Mouse (Mus musculus) gastrocnemius, adult 2 months (tissue): ENCODE measurements around the gene Mdn1. TPM values are rescaled to one million over a fixed set of nuclear protein-coding genes. Genes with fewer than 3 reads are reported as not detected.
A peak's percentile ranks its signal among the peaks of the same experiment; 100 is the strongest.

ENCODE experiments used
- DNase-seq: peaks from one replicate; pipeline ENCODE4 v3.0.0; 2022
- H3K27ac ChIP-seq: fragments of 200-600 bp; 2 replicates; pipeline ENCODE4 v1.8.1; 2022; ENCODE audit warnings: mild to moderate bottlenecking
- H3K4me3 ChIP-seq: fragments of 200-600 bp; 2 replicates; pipeline ENCODE4 v1.8.1; 2022; ENCODE audit warnings: mild to moderate bottlenecking, moderate library complexity
- CTCF ChIP-seq: fragments of 200-600 bp; IDR thresholded peaks from 2 replicates; pipeline ENCODE4 v1.8.1; 2022; ENCODE audit warnings: antibody characterized with exemption, mild to moderate bottlenecking, moderate library complexity
- intact Hi-C: fragments of 180-260 bp; cut with DNase I; formaldehyde crosslinking; loops from one replicate; pipeline ENCODE4 v1.15.1; 2025
- total RNA-seq, 2 experiments: library from RNA; stranded (reverse); gene quantifications; 2 replicates each; pipeline ENCODE4 v1.2.3; 2021

Mdn1 gene
- total RNA-seq, 2 experiments from 2014 or later, result 6.1 to 8.6 TPM

- TF ChIP-seq CTCF, result no peak
- no peak overlapping the region for H3K4me3 ChIP-seq
These were observed 26.2 kb downstream of the Mdn1 start for GRCm38 (mm10) chr4:32683061-32683582.

GRCm38 (mm10) chr4:32717733-32718132 is 60.8 kb downstream of the Mdn1 start:
- no peak overlapping the region for H3K27ac ChIP-seq
- no peak for DNase-seq
- no peak for TF ChIP-seq CTCF
- intact Hi-C loops, result no loop called here
- no peak overlapping the region for H3K4me3 ChIP-seq

More at GRCm38 (mm10) chr4:32683061-32683582, 26.2 kb downstream of the Mdn1 start:
- H3K27ac ChIP-seq, result no peak overlapping the region
- intact Hi-C loops, result no loop called here
- DNase-seq, result no peak

DNA sequence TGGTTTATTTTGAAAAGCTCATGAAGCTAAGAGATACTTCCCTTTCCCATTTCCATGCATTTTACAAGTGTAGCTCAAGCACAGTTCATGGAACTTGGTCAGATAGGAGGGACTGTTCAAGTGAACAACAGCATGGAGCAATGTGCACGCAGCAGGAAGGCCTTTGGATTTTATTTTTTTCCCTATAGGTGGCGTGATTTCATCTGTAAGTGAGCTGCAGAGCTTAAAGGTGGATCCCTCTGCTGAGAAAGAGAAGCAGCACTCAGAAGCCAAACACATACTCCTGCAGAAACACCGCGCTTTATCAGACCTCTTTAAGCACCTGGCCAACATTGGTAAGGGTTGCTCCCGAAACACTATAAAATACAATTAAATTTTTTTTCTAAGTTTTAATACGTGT is 88.5 kb downstream of the Mdn1 start:
- DNase-seq, result no peak
- peak; percentile 39 for TF ChIP-seq CTCF
- Histone ChIP-seq H3K4me3 (no peak overlapping the region), H3K27ac (no peak overlapping the region)
- intact Hi-C loops, result loop anchor here (10.0 kb wide), 1 partner anchor 279 kb away; no protein-coding TSS in a partner anchor

- Histone ChIP-seq H3K27ac (no peak overlapping the region), H3K4me3 (no peak overlapping the region)
- TF ChIP-seq CTCF, result no peak
- DNase-seq, result no peak
- intact Hi-C loops, result loop anchor here (10.0 kb wide), 1 partner anchor 276 kb away; no protein-coding TSS in a partner anchor
These were observed 91.5 kb downstream of the Mdn1 start for GRCm38 (mm10) chr4:32748396-32748795.

DNA sequence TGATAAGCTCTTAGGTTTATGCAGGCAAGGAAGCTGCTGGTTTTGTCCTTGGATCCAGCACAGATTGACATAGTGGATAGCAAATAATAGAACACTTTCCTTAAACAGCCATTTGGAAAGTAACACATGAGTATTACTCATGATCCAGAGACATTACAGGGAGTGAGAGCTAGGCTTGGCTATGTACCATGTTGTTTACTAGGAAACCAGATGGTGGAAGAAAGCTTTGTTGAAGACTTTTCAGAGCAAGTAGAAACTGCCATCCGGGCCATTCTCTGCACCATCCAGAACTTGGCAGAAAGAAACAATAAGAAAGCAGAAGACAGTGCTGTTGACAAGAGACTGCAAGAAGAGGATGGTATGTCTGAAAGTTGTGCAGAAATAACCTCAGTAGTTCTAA is 93.8 kb downstream of the Mdn1 start:
- Histone ChIP-seq H3K4me3 (no peak overlapping the region), H3K27ac (no peak overlapping the region)
- intact Hi-C loops, result no loop called here
- TF ChIP-seq CTCF, result no peak
- no peak for DNase-seq

DNA sequence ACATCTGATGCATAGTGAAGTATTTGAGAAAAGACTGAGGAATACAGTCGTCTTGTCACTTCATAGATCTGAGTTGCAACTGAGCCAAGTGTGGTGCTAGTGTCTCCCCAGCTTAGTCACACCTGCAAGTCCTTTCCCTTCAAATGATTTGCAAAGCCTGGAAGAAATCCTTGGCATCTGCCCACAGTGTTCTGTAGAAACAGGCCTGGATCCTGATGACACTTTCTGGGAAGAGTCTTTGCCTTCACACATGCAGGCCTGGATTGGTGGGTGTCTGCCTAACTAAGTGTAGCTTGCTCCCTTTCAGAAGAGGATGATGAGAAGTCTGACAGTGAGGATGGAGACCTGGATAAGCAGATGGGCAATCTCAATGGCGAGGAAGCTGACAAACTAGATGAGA is 100.5 kb downstream of the Mdn1 start:
- DNase-seq, result no peak
- Histone ChIP-seq H3K27ac (no peak overlapping the region), H3K4me3 (no peak overlapping the region)
- intact Hi-C loops, result no loop called here
- no peak for TF ChIP-seq CTCF

- intact Hi-C loops, result no loop called here
- TF ChIP-seq CTCF, result no peak
- no peak for DNase-seq
- Histone ChIP-seq H3K27ac (no peak overlapping the region), H3K4me3 (no peak overlapping the region)
These were observed 110.6 kb downstream of the Mdn1 start for GRCm38 (mm10) chr4:32767471-32767870.

DNA sequence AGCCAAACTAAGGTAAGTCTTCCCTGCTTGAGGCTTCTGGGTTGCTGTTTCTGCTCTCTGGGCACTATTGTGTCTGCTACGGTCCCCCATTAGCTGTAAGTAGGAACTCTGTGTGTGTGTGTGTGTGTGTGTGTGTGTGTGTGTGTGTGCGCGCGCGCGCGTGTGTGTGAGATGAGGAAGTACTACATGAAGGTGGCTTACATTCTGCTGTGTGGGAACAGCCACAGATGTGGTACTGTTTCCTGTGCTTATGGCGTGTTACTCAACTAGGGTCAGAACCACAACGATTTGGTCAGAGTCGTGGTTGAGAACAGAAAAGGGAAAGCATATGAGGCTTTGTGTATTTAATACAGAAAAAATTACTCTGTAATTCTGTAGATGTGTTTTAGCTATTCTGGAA is 111.1 kb downstream of the Mdn1 start:
- no peak for TF ChIP-seq CTCF
- H3K27ac ChIP-seq, result no peak overlapping the region
- intact Hi-C loops, result no loop called here
- no peak overlapping the region for H3K4me3 ChIP-seq
- no peak for DNase-seq

GRCm38 (mm10) chr4:32770284-32770810 is 113.4 kb downstream of the Mdn1 start:
- intact Hi-C loops, result loop anchor here (10.0 kb wide), 1 partner anchor 184 kb away; the partner anchor contains the start of gene Ankrd6
- no peak overlapping the region for H3K27ac ChIP-seq
- no peak overlapping the region for H3K4me3 ChIP-seq
- no peak for DNase-seq
- TF ChIP-seq CTCF, result peak; percentile 6; the same call in 1 of the 2 replicates

DNA sequence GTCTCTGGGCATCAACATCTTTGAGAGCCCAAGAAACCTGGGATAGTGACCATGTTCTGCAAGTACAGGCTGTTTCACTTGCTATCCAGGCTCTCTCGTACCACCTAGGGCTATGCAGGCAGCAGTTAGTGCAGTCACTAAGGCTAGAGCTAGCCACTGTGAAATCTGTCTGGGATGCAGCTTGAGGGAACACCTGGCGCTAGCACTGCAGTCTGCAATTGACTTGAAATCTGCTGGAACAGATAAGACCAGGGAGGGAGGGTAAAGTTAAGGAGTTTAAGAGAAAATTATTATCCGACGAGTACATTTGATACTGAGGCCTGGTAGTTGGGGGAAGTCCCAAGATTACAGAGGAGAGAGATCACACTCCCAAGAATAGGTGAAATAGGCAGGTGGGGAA is 123.1 kb downstream of the Mdn1 start:
- intact Hi-C loops, result loop anchor here (10.0 kb wide), 1 partner anchor 175 kb away; the partner anchor contains the start of gene Ankrd6
- no peak for TF ChIP-seq CTCF

GRCm38 (mm10) chr4:32787110-32787509 is 130.2 kb downstream of the Mdn1 start:
- no peak overlapping the region for H3K27ac ChIP-seq
- intact Hi-C loops, result no loop called here
- DNase-seq, result no peak

More for the DNA sequence above, 123.1 kb downstream of the Mdn1 start:
- no peak for DNase-seq
- Histone ChIP-seq H3K27ac (no peak overlapping the region), H3K4me3 (no peak overlapping the region)

DNA sequence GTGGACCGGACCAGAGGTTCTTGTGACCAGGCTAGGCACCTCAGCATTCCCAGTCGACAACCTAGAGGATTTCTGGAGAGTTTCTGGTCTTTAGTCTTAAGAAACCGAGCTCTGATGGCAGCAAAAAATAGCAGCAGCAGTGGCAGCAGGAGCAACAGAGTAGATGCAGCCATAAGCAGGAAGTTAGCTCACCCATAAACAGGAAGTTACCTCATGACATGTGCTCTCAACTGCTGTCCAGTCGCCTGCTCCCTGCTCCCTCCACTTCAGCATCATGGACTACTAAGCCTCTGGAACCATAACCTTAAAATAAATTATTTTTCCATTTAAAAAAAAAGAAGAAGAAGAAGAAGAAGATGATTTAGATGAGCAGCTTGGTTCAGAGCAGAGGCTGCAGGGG is 132.1 kb downstream of the Mdn1 start:
- H3K4me3 ChIP-seq, result no peak overlapping the region
- TF ChIP-seq CTCF, result no peak
- no peak overlapping the region for H3K27ac ChIP-seq
- no peak for DNase-seq
- intact Hi-C loops, result no loop called here

More at GRCm38 (mm10) chr4:32787110-32787509, 130.2 kb downstream of the Mdn1 start:
- no peak overlapping the region for H3K4me3 ChIP-seq
- TF ChIP-seq CTCF, result no peak

DNA sequence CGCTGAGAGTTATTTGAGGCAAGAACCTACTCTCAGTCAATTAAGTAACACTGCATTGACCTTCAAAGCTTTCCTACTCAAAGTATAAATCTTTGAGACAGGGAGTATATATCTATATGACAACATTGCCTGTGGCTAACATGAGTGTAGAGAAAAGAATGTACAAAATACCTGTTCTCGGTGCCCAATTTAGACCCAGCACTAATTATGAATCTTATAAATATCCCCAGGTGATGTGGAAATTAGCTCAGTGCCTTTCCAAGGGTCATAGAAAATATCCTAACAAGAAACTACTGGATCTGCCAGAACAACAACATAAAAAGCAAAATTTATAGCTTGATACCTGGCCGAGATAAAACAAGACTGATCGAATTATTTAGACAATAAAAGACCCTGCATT is 142.1 kb downstream of the Mdn1 start:
- H3K4me3 ChIP-seq, result no peak overlapping the region

More for the DNA sequence above, 142.1 kb downstream of the Mdn1 start:
- no peak for TF ChIP-seq CTCF
- no peak overlapping the region for H3K27ac ChIP-seq
- intact Hi-C loops, result no loop called here
- DNase-seq, result no peak
